Mouse (Mus musculus): ENCODE data around the gene Ptpa.
A peak's percentile ranks its signal among the peaks of the same experiment; 100 is the strongest.

Gene Ptpa

GRCm38 (mm10) chr2:30415936-30416648 lies at the start of gene Ptpa:
TSS of gene Ptpa (plus strand) at chr2:30416039.
- peak; percentile 97 for DNase-seq (ENCODE audit: low read depth)

GRCm38 (mm10) chr2:30366203-30366602 lies 49.6 kb upstream of the Ptpa start:
- DNase-seq (ENCODE audit: low read depth): no peak

GRCm38 (mm10) chr2:30371544-30371943 lies 44.3 kb upstream of the Ptpa start:
- DNase-seq (ENCODE audit: low read depth): no peak

- DNase-seq (ENCODE audit: low read depth): no peak
Observed at GRCm38 (mm10) chr2:30372726-30373125, 43.1 kb upstream of the Ptpa start.

GRCm38 (mm10) chr2:30375893-30376292 lies 39.9 kb upstream of the Ptpa start:
- DNase-seq (ENCODE audit: low read depth): no peak

GRCm38 (mm10) chr2:30377721-30378120 lies 38.1 kb upstream of the Ptpa start:
- no peak for DNase-seq (ENCODE audit: low read depth)

- DNase-seq (ENCODE audit: low read depth): no peak
Observed at GRCm38 (mm10) chr2:30379307-30379706, 36.5 kb upstream of the Ptpa start.

- no peak for DNase-seq (ENCODE audit: low read depth)
Observed at GRCm38 (mm10) chr2:30380564-30381376, 35.1 kb upstream of the Ptpa start.

- no peak for DNase-seq (ENCODE audit: low read depth)
Observed at GRCm38 (mm10) chr2:30381377-30381725, 34.5 kb upstream of the Ptpa start.

- no peak for DNase-seq (ENCODE audit: low read depth)
Observed at GRCm38 (mm10) chr2:30384814-30385213, 31.0 kb upstream of the Ptpa start.

GRCm38 (mm10) chr2:30385591-30385990 lies 30.2 kb upstream of the Ptpa start:
- peak; percentile 24 for DNase-seq (ENCODE audit: low read depth)

- no peak for DNase-seq (ENCODE audit: low read depth)
Observed at GRCm38 (mm10) chr2:30386913-30387312, 28.9 kb upstream of the Ptpa start.

GRCm38 (mm10) chr2:30389000-30389399 lies 26.8 kb upstream of the Ptpa start:
- no peak for DNase-seq (ENCODE audit: low read depth)

- DNase-seq (ENCODE audit: low read depth): peak; percentile 98
Observed at GRCm38 (mm10) chr2:30392114-30392576, 23.7 kb upstream of the Ptpa start, which contains the start of gene Dolpp1. TSS of gene Dolpp1 (plus strand) at chr2:30392254.

GRCm38 (mm10) chr2:30392577-30393369 lies 23.1 kb upstream of the Ptpa start:
- DNase-seq (ENCODE audit: low read depth): peak; percentile 87

- DNase-seq (ENCODE audit: low read depth): no peak
Observed at GRCm38 (mm10) chr2:30393370-30393656, 22.5 kb upstream of the Ptpa start.

GRCm38 (mm10) chr2:30395757-30396156 lies 20.1 kb upstream of the Ptpa start:
- no peak for DNase-seq (ENCODE audit: low read depth)

- DNase-seq (ENCODE audit: low read depth): no peak
Observed at GRCm38 (mm10) chr2:30396246-30396645, 19.6 kb upstream of the Ptpa start.

GRCm38 (mm10) chr2:30397986-30398512 lies 17.8 kb upstream of the Ptpa start:
- no peak for DNase-seq (ENCODE audit: low read depth)

- DNase-seq (ENCODE audit: low read depth): no peak
Observed at GRCm38 (mm10) chr2:30399191-30400171, 16.4 kb upstream of the Ptpa start.

- DNase-seq (ENCODE audit: low read depth): no peak
Observed at GRCm38 (mm10) chr2:30401581-30401980, 14.3 kb upstream of the Ptpa start.
